Mouse (Mus musculus) regulatory T cell (primary cell): ENCODE measurements at regions not wholly inside any gene's neighbourhood (a gene's known extent, or its start where the extent isn't known, plus 50 kb on each side); places are given as distances from the start of the nearest gene placed in this dataset.

ENCODE experiments used
- in situ Hi-C: fragments of 300-600 bp; cut with MboI, MseI; formaldehyde crosslinking; loops from one replicate; pipeline ENCODE4 v1.15.1; 2025; ENCODE audit warnings: high pct_unique_total_duplicates

DNA sequence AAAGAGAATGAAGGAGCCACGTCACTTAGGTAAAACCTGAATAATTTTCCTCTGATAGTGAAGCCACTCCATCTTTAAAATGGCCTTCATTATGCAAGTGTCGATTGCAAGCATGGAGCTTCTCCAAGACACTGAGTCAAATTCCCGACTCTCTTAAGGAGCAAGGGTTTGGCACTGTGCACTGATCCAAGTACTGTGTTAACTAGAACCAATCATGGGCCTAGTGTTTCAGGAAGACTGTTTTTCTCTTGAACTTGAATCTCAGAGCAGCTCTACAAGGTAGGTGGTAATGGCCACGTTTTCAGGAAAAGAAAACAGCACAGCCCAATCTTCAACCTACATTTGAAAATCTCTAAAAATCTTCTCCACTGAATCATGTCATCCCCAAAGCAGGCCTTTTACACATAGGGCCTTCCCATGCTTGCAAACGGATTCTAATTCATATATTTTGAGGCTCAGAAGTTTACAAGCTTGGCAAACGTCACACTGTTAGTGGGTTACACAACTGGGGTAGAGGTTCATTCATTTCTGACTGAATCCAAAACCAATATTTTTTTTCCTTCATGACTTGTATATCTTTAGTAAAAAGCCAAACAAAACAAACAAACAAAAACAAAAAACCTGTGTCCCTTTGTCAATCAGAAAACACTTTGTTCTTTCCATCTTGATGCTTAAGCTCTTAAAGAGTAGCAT is 342.2 kb upstream of the Zfp462 start:
- in situ Hi-C loops: no loop called here

DNA sequence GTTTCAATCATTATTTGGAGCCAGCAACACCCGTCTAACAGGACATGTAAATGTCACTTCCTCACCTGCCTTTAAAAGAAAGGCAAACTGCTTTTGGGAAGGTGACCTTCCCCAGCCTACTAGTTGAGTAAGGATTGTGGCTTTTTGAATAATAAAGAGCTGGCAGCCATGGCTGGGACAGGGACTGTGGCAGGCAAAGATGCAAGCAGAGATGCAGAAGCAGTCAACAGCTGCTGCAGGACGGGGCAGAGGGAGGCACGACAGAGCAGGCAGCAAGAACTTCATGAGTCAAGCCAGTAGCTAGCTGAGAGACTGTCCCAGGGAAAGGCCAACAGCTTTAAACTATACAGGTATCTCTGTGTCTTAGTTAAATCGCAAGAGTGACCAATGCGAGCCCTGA is 334.7 kb upstream of the Zfp462 start:
- in situ Hi-C loops: loop anchor here (10.0 kb wide), 1 partner anchor 625 kb away; no protein-coding TSS in a partner anchor

DNA sequence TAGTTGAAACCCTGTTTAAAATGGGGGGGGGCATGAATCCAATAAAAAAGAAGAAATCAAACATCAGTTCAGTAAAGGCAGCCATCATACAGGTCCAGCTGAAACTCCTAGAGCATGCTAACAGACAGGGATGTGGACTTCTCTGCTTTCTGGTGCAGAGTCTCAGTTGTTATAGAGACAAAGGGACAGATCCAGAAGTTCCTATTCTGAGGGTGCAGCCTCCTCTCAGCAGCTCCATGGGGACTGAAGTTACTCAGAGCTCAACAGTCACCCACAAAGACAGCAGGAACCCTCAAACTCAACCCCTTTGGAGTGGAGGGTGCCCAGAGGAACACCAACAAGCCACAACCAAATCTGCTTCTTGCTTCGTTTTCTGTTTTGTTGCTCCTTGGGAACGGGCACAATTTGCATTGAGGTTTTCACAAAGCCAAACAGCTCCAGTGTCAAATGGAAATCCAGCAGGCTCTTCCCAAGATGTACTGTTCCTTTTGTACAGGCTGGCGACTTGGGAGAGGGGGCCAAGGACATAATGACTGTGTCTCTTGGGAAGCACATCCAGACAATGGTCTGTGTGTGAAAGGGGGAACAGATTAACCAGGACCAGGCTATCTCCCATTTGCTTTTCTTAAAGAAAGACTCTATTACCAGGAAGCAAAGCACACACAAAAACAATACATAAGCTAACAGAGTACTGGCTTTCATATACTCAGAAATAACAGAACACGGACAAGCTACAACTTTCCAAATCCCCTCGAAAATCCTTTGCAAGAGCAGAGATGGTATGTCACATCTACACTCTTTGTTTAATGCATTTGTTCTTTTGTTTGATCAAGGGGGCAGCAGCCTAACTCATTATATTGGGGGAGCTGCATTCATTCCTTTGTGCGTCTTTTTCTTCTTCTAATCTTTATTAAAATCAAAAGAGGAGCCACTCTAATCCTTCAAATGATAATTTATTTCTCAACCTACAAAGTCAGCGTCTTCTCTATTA is 332.6 kb upstream of the Zfp462 start:
- in situ Hi-C loops: loop anchor here (10.0 kb wide), 1 partner anchor 623 kb away; no protein-coding TSS in a partner anchor

DNA sequence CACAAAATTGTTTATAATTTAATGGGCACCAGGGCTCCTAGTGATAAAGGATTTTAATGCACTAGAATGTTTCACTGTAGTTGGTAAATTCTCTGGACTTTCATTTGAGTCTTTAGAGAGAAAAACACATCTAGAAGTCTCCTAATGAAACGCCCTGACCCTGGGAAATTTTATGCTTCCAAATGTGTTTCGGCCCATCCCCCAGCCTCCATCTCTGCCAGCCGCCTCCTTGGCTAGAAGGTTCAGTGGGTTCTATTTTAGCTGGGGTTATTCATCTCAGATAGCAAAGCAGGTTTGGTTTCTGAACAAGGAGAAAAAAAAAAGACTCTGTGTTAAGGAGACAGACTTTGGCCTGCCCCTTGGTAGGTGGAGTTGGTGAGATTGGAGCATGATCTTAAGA is 331.8 kb upstream of the Zfp462 start:
- in situ Hi-C loops: loop anchor here (10.0 kb wide), 1 partner anchor 622 kb away; no protein-coding TSS in a partner anchor

DNA sequence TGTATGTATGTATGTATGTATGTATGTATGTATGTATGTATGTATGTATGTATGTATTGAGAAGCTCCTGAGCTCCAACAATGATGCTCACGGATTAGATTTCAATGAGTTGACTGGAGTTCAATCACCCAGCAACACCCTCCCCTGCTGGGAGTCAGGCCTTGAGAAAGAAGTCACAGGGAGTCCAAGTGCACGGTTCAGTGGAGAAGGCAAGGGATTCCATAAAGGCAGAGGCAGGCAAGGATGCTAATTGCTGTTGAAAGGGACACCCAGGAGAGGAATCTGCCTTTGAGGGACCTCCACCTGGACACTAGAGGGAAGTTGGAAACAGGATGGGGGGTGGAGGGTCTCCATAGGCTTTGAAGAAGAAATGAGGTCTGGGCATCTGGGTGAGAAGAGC is 331.2 kb upstream of the Zfp462 start:
- in situ Hi-C loops: loop anchor here (10.0 kb wide), 1 partner anchor 621 kb away; no protein-coding TSS in a partner anchor

DNA sequence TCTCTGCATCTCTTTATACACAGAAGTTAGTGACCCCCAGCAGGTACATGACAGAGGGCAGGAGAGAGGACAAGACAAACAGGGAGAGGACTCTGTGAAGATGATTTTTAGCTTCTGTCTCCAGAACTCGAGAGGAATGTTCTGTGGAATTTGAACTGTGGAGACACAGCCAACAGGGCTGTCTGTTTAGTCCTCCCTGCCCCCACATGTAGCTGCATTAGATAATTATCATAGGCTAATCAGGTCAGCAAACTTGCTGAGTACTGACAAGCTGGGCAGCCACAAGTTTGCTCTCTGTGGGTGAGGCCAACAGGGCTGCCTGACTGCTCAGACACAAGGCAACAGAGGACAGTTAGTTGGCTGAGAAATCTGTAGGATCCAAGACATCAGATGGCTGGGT is 329.0 kb upstream of the Zfp462 start:
- in situ Hi-C loops: loop anchor here (10.0 kb wide), 1 partner anchor 619 kb away; no protein-coding TSS in a partner anchor

DNA sequence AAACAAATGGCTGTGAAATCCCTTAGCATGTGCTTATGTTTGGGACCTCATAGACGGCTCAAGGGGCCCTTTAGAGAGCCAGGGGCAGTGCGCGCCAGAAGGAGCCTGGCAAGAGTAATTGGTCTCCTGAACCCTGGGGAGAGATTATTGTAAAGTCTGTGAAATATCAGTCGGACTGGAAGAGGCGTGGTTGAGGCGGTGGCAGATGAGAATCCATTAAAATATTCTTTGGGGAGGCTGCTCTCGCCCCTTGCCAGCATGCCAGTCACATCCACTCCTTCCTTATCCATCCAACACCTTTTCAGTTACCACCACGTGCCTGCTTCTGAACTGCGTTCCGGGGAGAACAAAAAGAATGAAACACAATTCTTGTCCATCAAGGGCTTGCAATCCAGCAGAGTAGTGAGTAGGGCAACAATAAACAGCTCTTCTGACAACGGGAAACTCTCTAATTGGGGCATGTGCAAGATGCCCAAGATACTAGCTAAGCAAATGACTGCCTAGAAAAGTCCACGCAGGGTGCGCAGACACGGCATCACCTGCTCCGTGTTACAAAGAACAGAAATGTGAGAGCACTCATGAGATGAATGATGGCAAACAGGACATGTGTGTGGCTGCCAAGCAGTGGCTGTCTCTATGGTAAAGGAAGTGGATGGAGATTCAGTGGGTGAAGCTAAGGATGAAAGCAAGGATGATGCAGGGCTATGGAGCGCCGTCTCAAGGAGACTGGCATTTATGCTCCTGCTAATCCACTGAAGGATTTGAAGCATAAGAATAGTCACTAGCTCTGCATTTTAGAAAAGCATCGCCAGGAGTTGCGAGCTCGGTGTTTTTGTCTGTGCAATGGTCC is 320.6 kb upstream of the Zfp462 start:
- in situ Hi-C loops: no loop called here

DNA sequence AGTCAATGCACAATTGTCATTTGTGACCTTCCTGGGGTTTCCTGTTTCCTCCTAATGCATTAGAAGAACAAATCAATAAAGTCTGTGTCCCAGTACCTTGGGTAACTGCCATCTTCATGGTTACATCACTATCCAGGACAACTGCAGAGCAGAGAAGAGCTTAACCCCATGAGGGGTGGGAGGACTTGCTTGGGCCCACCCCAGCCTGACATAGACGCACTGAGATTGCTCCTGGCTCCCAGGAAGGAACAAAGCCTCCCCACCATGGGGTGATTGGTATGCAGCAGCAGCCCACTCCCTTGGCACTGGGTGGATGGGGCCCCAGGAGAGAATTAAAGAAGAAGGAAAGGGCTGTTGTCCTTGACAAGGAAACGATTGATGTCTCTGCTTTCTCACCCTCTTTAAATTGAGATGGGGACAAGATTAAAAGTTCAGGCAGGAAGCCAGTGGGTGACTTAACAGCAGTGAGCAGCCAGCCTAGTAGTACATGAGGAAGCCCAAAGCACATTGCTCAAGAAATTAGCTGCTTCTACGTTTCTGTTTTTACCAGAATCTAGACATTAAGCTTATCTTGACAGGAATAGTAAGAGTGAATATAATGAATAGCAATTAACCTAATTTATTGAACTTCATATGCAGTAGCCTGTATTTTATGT is 307.7 kb upstream of the Zfp462 start:
- in situ Hi-C loops: no loop called here

DNA sequence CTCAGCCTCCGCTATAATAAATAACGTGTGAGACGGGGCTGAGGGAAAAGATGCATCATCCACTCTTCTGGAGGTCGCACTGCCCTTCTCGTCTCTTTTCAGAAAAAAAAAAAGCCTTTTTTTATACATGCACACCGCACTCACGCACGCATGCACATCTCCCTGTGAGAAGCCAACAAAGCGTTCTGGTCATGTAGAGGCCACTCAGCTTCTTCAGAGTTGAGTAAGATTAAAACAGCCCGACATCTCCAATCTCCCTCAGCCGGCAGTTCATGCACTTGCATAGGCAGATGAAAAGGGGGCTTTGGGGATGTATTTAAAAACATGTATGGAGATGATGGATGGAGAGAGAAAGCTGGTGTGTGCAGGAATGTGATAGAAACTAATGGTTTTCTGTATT is 298.8 kb upstream of the Zfp462 start:
- in situ Hi-C loops: no loop called here

DNA sequence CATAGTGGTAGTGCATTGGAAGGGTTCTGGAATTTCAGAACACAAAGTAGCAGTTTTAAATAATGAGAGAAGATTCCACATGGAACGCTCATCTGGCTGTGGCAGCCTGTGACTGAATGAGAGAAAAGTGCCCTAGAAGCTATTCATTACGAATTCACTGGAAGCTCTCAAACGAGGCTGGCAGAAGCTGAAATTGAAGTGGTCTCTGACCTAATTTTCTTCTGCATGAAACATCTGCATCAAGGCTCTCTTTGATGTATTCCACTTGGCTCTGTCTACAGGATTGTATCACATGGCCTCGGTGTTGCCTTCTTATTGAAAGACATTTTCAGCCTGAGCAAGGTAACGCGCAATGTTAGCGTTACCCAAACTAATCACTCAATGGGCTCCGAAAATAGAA is 298.4 kb upstream of the Zfp462 start:
- in situ Hi-C loops: no loop called here

DNA sequence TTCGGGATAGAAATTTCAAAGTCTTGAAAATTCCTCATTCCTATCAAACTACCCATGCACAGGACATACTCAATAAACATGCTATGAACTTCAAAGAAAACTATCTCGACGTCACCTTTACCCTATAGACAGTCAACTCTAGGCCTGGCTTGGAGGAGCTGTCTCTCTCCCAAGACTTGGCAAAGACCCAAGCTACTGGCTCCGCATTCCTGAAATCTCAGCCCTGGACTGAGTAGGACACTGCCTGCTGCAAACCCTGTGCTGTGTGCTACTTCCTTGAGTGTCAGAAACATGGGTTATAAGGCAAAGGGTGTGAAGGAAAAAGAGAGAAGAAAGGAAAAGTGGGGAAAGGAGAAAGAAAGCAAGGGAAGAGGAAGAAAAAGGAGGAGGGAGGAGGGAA is 296.6 kb upstream of the Zfp462 start:
- in situ Hi-C loops: no loop called here

DNA sequence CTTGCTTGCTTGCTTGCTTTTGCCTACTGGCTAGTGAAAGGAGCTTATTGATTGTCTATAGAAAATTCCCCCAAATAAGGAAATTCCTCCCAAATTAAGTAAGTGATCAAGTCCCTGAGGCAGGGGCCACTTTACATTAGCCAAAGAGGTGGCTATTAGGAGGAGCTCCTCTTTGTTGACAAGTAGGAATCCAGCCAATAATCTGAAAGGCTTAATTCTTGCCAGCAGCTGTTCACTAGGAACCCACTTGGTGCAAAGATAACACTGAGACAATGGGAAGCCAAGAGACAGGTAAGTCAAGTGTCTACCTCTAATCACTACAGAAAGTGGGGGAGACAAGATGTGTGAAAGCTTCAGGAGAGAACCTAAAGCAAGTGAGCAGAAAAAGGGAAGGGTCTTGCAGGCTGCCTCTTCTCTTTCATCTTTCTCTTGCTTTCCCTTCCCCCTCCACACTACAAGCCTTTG is 293.2 kb upstream of the Zfp462 start:
- in situ Hi-C loops: no loop called here

DNA sequence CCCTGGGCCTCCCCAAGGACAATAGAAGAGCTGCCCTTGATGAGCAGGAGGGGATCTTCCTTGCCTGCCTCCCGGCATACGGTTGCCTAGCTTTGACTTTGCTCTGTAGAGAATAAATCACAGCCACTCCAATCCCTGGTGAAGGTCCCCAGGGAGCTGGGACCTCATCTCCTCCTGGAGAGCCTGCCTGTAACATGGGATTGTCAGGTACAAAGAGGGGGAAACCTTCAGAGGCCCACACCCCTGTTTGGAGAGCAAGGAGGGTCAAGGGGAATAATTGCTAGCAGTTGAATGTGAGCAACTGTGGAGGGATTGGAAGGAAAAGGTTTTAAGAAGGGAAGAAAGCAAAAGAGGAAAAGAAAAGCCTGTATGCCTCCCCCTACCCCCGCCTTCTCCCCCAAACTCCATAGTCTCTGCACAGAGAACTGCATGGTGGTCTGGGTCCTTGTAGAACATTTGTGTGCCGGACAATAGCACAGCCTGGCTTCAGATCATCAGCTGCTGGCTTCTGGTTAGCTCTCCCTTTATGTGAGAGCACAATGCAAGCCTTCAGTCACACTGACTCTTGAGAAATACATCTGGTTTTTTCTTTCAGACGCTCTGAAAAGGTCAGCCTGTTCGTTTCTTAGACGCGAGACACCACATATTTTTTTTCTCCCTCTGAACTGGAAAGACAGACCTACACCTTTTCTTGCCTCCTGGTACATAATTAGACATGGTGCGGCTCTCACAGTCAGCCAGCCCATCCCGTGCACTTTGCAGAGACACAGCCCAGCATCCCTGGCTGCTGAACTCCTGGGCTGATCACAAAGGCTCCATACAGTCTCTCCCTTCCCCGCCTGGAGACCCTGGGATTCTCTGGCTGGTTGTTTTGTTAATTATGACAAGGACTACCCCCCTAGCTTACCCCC is 292.5 kb upstream of the Zfp462 start:
- in situ Hi-C loops: no loop called here

DNA sequence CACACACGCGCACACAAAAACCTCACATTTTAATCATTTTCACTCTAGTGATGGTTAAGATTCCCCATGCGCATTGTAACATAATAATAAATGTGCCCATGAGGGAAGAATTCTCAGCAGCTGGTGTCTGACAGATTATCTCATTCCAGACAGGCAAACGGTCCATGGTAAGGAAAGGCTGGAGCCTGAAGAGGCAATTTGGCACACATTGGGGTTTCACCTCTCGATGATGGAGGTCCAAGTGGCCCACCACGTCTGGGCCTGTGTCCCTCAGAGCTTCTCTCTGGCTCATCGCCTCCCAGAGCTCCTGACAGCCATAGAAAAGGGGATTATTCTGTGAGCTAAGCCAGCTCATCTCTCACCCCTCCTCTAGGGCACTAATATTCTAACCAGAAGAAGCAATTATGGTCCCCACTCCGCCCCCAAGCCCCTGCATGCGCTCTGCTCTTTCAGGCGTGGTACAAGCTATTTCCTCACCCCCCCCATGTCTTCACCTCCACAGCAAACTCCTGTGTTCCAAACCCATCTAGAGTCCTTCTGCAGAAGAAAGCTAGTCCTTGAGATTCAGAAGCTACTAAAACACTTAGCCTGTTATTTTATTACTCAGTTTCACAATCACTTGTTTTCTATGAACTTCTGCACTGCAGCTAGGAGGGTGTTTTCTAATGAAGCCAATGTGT is 291.6 kb upstream of the Zfp462 start:
- in situ Hi-C loops: no loop called here
